Mouse (Mus musculus): ENCODE measurements at regions not wholly inside any gene's neighbourhood (a gene's known extent, or its start where the extent isn't known, plus 50 kb on each side); places are given as distances from the start of the nearest gene placed in this dataset.

- TF ChIP-seq CTCF (IDR thresholded peaks at IDR 0.05; ENCODE audit: borderline replicate concordance, insufficient read depth, low read depth, low read length) (no peak), POLR2A (IDR thresholded peaks at IDR 0.05; ENCODE audit: borderline replicate concordance, insufficient read depth, low read length) (no peak)
- WGBS: 69% methylated on average over 5 of the region's 5 CpGs
- H3K27me3 ChIP-seq (ENCODE audit: control insufficient read depth, insufficient read depth, low read length): no peaks in the 10 kb centered on the region; the same call in 1 of the 2 replicates
Measured at GRCm38 (mm10) chr8:18113262-18113661, 864.8 kb downstream of the Defb40 start.

GRCm38 (mm10) chr8:18109480-18109879 is 868.6 kb downstream of the Defb40 start:
- Histone ChIP-seq H3K27ac (ENCODE audit: insufficient read depth, low read length) (no peak overlapping the region), H3K4me3 (replicated peaks; ENCODE audit: insufficient read depth, low read depth, low read length) (no peak overlapping the region), H3K27me3 (ENCODE audit: control insufficient read depth, insufficient read depth, low read length) (no peaks in the 10 kb centered on the region), H3K4me1 (ENCODE audit: control insufficient read depth, insufficient read depth, low read length) (no peaks in the 10 kb centered on the region)
- TF ChIP-seq CTCF (IDR thresholded peaks at IDR 0.05; ENCODE audit: borderline replicate concordance, insufficient read depth, low read depth, low read length): no peak
- TF ChIP-seq POLR2A (IDR thresholded peaks at IDR 0.05; ENCODE audit: borderline replicate concordance, insufficient read depth, low read length): no peak
- WGBS: 89% methylated on average over 2 of the region's 2 CpGs
- no peak for DNase-seq

More at GRCm38 (mm10) chr8:18113262-18113661, 864.8 kb downstream of the Defb40 start:
- H3K4me3 ChIP-seq (replicated peaks; ENCODE audit: insufficient read depth, low read depth, low read length): no peak overlapping the region
- H3K4me1 ChIP-seq (ENCODE audit: control insufficient read depth, insufficient read depth, low read length): no peaks in the 10 kb centered on the region
- H3K27ac ChIP-seq (ENCODE audit: insufficient read depth, low read length): no peak overlapping the region
- DNase-seq: no peak

GRCm38 (mm10) chr8:18106827-18107226 is 871.2 kb downstream of the Defb40 start:
- Histone ChIP-seq H3K27me3 (ENCODE audit: control insufficient read depth, insufficient read depth, low read length) (no peaks in the 10 kb centered on the region), H3K27ac (ENCODE audit: insufficient read depth, low read length) (no peak overlapping the region), H3K4me1 (ENCODE audit: control insufficient read depth, insufficient read depth, low read length) (no peaks in the 10 kb centered on the region), H3K4me3 (replicated peaks; ENCODE audit: insufficient read depth, low read depth, low read length) (no peak overlapping the region)
- DNase-seq: no peak
- 39% methylated on average over 2 of the region's 2 CpGs for WGBS
- TF ChIP-seq POLR2A (IDR thresholded peaks at IDR 0.05; ENCODE audit: borderline replicate concordance, insufficient read depth, low read length) (no peak), CTCF (IDR thresholded peaks at IDR 0.05; ENCODE audit: borderline replicate concordance, insufficient read depth, low read depth, low read length) (no peak)

- 31% methylated on average over 3 of the region's 3 CpGs for WGBS
Measured at GRCm38 (mm10) chr8:18065456-18065855, 912.6 kb downstream of the Defb40 start.

DNA sequence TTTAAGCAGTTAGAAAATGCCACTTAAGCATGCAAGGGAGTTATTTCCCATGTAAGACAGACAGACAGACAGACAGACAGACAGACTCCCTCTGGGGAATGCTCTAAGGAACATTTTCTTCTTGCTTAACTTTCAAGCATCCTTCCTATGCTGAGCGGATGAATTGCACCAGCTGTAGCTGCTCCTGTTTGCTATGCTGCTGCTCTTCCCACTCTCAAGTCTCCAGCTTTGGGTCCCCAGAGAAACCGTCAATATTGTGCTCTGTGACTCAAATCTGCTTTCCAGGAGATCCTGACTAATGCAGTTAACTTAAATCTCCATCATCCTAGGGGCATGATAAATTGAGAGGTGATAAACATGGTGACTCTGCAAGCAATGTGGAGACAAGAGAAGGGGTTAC is 918.5 kb downstream of the Defb40 start:
- no peaks in the 10 kb centered on the region for H3K4me1 ChIP-seq (ENCODE audit: control insufficient read depth, insufficient read depth, low read length)
- TF ChIP-seq CTCF (IDR thresholded peaks at IDR 0.05; ENCODE audit: borderline replicate concordance, insufficient read depth, low read depth, low read length) (no peak), POLR2A (IDR thresholded peaks at IDR 0.05; ENCODE audit: borderline replicate concordance, insufficient read depth, low read length) (no peak)
- H3K27ac ChIP-seq (ENCODE audit: insufficient read depth, low read length): no peak overlapping the region
- H3K4me3 ChIP-seq (replicated peaks; ENCODE audit: insufficient read depth, low read depth, low read length): no peak overlapping the region
- 77% methylated on average over 2 of the region's 2 CpGs for whole genome bisulfite sequencing
- no peaks in the 10 kb centered on the region for H3K27me3 ChIP-seq (ENCODE audit: control insufficient read depth, insufficient read depth, low read length)
- no peak for DNase-seq

More at GRCm38 (mm10) chr8:18065456-18065855, 912.6 kb downstream of the Defb40 start:
- no peak for DNase-seq
- TF ChIP-seq POLR2A (IDR thresholded peaks at IDR 0.05; ENCODE audit: borderline replicate concordance, insufficient read depth, low read length) (no peak), CTCF (IDR thresholded peaks at IDR 0.05; ENCODE audit: borderline replicate concordance, insufficient read depth, low read depth, low read length) (no peak)
- Histone ChIP-seq H3K4me3 (replicated peaks; ENCODE audit: insufficient read depth, low read depth, low read length) (no peak overlapping the region), H3K4me1 (ENCODE audit: control insufficient read depth, insufficient read depth, low read length) (no peaks in the 10 kb centered on the region), H3K27me3 (ENCODE audit: control insufficient read depth, insufficient read depth, low read length) (no peaks in the 10 kb centered on the region), H3K27ac (ENCODE audit: insufficient read depth, low read length) (no peak overlapping the region)

DNA sequence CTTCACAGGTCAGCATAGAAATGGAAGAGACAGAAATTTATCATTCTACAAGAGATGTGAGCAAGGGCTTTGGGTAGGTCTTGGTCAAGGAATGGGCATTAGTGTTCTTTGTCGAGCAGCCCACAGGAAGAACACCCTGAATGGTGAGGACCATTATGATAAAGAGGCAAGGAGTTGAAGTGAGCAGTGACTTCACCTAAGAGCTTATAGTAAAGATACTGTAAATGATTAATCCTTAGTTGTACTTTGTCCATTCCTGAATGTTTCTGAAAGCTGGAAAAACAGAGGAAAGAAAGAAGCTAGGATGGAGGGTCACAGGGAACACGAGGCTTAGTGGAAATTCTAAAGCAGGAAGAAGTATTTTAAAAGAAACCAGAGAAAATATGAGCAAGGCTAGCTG is 956.9 kb downstream of the Defb40 start:
- TF ChIP-seq POLR2A (IDR thresholded peaks at IDR 0.05; ENCODE audit: borderline replicate concordance, insufficient read depth, low read length) (no peak), CTCF (IDR thresholded peaks at IDR 0.05; ENCODE audit: borderline replicate concordance, insufficient read depth, low read depth, low read length) (no peak)
- no peak overlapping the region for H3K4me3 ChIP-seq (replicated peaks; ENCODE audit: insufficient read depth, low read depth, low read length)
- no peak for DNase-seq
- WGBS: 66% methylated on average over 2 of the region's 2 CpGs
- no peak overlapping the region for H3K27ac ChIP-seq (ENCODE audit: insufficient read depth, low read length)
- no peaks in the 10 kb centered on the region for H3K27me3 ChIP-seq (ENCODE audit: control insufficient read depth, insufficient read depth, low read length)
- no peaks in the 10 kb centered on the region for H3K4me1 ChIP-seq (ENCODE audit: control insufficient read depth, insufficient read depth, low read length)

GRCm38 (mm10) chr8:18007567-18007966 is 970.5 kb downstream of the Defb40 start:
- Histone ChIP-seq H3K27ac (ENCODE audit: insufficient read depth, low read length) (no peak overlapping the region), H3K4me3 (replicated peaks; ENCODE audit: insufficient read depth, low read depth, low read length) (no peak overlapping the region), H3K4me1 (ENCODE audit: control insufficient read depth, insufficient read depth, low read length) (no peaks in the 10 kb centered on the region), H3K27me3 (ENCODE audit: control insufficient read depth, insufficient read depth, low read length) (no peaks in the 10 kb centered on the region)
- no peak for TF ChIP-seq POLR2A (IDR thresholded peaks at IDR 0.05; ENCODE audit: borderline replicate concordance, insufficient read depth, low read length)
- no peak for TF ChIP-seq CTCF (IDR thresholded peaks at IDR 0.05; ENCODE audit: borderline replicate concordance, insufficient read depth, low read depth, low read length)
- WGBS: 35% methylated on average over 4 of the region's 4 CpGs
- no peak for DNase-seq

DNA sequence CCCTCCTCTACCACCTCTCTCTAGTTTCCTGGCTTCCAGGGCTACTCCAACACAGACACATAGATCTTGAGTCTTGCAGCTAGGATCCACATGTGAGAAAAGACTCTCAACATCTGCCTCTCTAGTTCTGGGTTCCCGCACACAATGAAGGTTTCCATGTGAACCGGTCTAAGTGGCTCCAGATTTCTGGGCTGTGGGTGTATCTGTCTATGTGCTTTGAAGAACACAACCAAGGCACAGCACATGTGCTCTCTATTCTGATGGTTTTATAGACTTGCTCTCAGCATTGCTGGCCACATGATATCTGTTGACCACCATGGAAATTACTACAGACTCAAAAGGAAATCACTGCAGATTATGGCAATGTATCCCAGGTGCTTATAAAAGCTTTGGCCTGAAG is 972.4 kb downstream of the Defb40 start:
- Histone ChIP-seq H3K4me1 (ENCODE audit: control insufficient read depth, insufficient read depth, low read length) (no peaks in the 10 kb centered on the region), H3K27me3 (ENCODE audit: control insufficient read depth, insufficient read depth, low read length) (no peaks in the 10 kb centered on the region), H3K4me3 (replicated peaks; ENCODE audit: insufficient read depth, low read depth, low read length) (no peak overlapping the region), H3K27ac (ENCODE audit: insufficient read depth, low read length) (no peak overlapping the region)
- 93% methylated on average over 2 of the region's 2 CpGs for WGBS
- no peak for DNase-seq
- TF ChIP-seq POLR2A (IDR thresholded peaks at IDR 0.05; ENCODE audit: borderline replicate concordance, insufficient read depth, low read length) (no peak), CTCF (IDR thresholded peaks at IDR 0.05; ENCODE audit: borderline replicate concordance, insufficient read depth, low read depth, low read length) (no peak)
